Mouse (Mus musculus): ENCODE measurements around the gene 6430531B16Rik. TPM values are rescaled to one million over a fixed set of nuclear protein-coding genes. Genes with fewer than 3 reads are reported as not detected.
A peak's percentile ranks its signal among the peaks of the same experiment; 100 is the strongest.

The 6430531B16Rik gene
- polyA plus RNA-seq, 1 experiment from 2014 or later = 0.85 TPM

DNA sequence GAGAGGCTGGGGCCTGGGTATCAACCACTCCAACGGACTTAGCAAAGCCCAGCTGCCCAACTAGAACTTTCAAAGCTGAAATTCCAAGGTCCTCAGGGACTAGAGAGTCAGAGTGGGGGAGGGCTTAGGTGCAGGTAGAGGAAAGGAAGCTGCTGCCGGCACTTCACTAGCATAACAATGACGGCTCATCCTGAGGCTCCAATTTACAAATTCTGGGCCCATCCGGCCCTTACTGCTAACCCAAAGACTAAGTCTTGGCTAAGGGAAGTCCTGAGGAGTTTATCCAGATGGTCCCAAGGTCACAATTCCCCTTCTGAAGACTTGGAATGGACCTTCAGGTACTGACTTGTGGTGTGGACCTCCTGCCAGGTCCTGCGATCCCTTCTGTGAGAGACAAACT, 33.0 kb downstream of the 6430531B16Rik start:
- H3K4me1 ChIP-seq = peaks cover 23% of the 10 kb centered on the region
- no peaks in the 10 kb centered on the region for H3K36me3 ChIP-seq
- WGBS = 10% methylated on average over 5 of the region's 5 CpGs
- H3K27me3 ChIP-seq (ENCODE audit: low read depth, poor library complexity, severe bottlenecking) = peaks cover 100% of the 10 kb centered on the region
- H3K27ac ChIP-seq = no peak overlapping the region
- no peak overlapping the region for H3K4me3 ChIP-seq
- no peaks in the 10 kb centered on the region for H3K9me3 ChIP-seq (replicated peaks)
- DNase-seq (ENCODE audit: low spot score) = no peak

DNA sequence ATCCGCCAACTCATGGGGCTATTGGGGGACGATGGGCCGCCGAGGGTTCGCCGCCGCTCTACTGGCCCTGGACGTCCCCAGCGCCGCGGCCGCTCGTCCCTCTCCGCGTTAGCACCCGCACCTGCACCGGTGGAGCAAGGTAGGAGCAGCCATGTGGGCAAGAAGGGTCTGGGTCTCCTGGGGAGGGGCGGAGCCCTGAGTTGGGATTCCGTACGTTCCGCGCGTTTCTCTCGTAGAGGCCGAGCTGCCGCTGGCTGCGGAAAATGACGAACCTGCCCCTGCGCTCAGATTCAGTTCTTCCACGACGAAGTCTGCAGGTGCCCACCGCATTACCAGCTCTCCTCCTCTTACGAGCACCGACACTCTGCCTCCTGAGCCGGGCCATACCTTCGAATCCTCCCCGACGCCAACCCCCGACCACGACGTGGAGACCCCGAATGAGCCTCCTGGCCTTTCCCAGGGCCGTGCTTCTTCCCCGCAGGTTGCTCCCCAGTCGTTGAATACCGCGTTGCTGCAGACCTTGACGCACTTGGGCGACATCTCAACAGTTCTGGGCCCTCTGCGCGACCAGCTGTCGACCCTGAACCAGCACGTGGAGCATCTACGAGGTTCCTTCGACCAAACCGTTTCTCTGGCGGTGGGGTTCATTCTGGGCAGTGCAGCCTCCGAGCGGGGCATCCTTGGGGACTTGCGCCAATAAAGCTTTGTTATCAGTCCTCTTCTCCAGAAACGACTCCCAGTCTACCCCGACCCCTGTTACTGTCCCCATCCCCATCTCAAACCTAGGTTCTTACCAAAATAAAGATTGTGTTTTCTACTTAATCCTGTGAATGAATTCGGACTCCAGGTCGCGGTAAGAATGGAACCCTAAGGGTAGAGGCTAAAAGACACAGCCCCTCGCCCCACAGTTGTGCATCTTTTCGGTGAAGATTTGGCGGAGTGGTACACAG, 34.0 kb downstream of the 6430531B16Rik start:
- Histone ChIP-seq H3K27me3 (ENCODE audit: low read depth, poor library complexity, severe bottlenecking) (peaks cover 100% of the 10 kb centered on the region), H3K4me1 (peaks cover 14% of the 10 kb centered on the region), H3K4me3 (peak overlapping the region; percentile 34), H3K9me3 (replicated peaks) (no peaks in the 10 kb centered on the region), H3K27ac (no peak overlapping the region), H3K36me3 (no peaks in the 10 kb centered on the region)
- 3% methylated on average over 68 of the region's 68 CpGs for WGBS
- DNase-seq (ENCODE audit: low spot score) = peak; percentile 47

DNA sequence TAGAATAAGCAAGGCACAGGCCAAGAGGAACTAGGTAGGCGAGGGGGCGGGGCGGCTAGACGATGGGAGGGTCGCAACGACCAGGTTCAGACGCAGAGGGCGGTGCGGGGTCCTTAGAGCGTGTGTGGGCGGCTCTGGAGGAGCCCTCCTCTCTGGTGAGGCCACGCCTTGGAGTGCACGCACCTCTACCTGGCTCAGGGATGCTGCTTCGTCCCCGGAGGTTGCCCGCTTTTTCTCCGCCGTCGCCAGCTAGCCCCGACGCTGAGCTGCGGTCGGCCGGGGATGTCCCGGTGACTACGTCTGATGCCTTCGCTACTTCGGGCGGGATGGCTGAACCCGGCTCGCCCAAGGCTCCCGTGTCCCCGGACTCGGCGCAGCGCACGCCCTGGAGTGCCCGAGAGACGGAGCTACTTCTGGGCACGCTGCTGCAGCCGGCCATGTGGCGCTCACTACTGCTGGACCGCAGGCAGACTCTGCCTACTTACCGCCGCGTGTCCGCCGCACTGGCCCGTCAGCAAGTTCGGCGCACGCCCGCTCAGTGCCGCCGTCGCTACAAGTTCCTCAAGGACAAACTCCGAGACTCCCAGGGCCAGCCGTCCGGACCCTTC, 34.8 kb downstream of the 6430531B16Rik start, which contains the start of gene Utf1:
TSS of gene Utf1 (plus strand) at position 116 of the 608 bp plus-strand sequence.
- Histone ChIP-seq H3K4me3 (peak within 1 kb of the TSS; percentile 34), H3K4me1 (peaks cover 12% of the 10 kb centered on the region), H3K36me3 (no peaks in the 10 kb centered on the region), H3K27ac (no peak within 1 kb of the TSS), H3K27me3 (ENCODE audit: low read depth, poor library complexity, severe bottlenecking) (peaks cover 94% of the 10 kb centered on the region), H3K9me3 (replicated peaks) (no peaks in the 10 kb centered on the region)
- peak; percentile 64 for DNase-seq (ENCODE audit: low spot score)
- WGBS = under 1% methylated on average over 59 of the region's 59 CpGs

DNA sequence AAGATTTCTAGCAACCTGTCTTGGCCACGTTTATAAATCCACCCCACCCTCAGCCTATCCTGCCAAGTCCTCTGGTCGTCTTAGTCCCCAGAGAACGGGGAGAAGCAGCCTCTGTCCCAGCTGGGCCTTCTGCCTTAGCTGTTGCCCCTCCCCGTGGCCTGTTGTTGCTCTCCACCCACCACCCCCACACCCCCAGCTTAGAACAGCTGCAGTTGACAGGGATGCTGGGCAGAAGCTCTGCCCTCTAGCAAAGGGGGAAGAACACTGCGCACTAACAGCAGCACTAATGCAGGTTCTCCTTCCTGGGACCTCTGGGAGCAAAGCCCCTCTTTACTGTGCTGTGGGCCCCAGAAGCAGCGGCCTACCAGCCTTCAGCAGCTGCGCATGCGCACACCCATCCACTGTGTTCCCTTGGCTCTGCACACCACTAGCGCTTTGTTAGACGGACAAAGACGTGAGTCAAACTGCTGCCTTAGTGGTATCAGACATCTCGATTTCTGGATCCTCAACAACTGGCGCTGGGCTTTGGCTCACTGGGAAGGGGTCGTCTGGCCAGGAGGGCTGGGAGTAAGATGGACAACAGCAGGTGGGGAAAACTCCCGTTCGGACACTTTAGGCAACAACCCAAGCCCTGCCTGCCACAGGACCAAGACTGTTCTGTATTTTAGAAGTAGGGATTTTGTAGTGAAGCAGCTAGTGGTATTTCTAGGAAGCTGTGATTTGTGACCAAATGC, 37.9 kb downstream of the 6430531B16Rik start:
- Histone ChIP-seq H3K27me3 (ENCODE audit: low read depth, poor library complexity, severe bottlenecking) (peaks cover 71% of the 10 kb centered on the region), H3K9me3 (replicated peaks) (no peaks in the 10 kb centered on the region)

DNA sequence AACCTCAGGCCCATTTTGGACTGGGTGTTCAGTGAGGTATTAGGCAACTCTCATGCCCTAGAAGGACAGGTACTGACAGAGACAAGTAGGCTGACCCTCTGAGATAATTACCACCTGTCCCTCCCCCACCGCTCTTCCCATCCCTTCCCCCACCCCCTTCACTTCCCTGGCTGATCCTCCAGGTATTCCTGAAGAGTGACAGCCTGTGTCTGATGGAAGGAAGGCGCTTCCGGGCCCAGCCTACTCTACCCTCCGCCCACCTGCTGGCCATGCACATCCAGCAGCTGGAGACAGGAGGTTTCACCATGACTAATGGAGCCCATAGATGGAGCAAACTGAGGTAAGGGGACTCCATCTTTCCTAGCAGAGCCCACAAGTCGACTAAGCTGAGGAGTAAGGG, 40.7 kb downstream of the 6430531B16Rik start:
- H3K27ac ChIP-seq = no peak overlapping the region
- no peak overlapping the region for H3K4me3 ChIP-seq
- no peaks in the 10 kb centered on the region for H3K36me3 ChIP-seq
- H3K27me3 ChIP-seq (ENCODE audit: low read depth, poor library complexity, severe bottlenecking) = peaks cover 45% of the 10 kb centered on the region
- no peaks in the 10 kb centered on the region for H3K9me3 ChIP-seq (replicated peaks)
- 63% methylated on average over 5 of the region's 5 CpGs for whole genome bisulfite sequencing
- no peaks in the 10 kb centered on the region for H3K4me1 ChIP-seq
- no peak for DNase-seq (ENCODE audit: low spot score)

More for the DNA sequence above, 37.9 kb downstream of the 6430531B16Rik start:
- 66% methylated on average over 16 of the region's 16 CpGs for WGBS
- Histone ChIP-seq H3K4me3 (no peak overlapping the region), H3K27ac (no peak overlapping the region), H3K36me3 (no peaks in the 10 kb centered on the region), H3K4me1 (peaks cover 12% of the 10 kb centered on the region)
- DNase-seq (ENCODE audit: low spot score) = no peak

DNA sequence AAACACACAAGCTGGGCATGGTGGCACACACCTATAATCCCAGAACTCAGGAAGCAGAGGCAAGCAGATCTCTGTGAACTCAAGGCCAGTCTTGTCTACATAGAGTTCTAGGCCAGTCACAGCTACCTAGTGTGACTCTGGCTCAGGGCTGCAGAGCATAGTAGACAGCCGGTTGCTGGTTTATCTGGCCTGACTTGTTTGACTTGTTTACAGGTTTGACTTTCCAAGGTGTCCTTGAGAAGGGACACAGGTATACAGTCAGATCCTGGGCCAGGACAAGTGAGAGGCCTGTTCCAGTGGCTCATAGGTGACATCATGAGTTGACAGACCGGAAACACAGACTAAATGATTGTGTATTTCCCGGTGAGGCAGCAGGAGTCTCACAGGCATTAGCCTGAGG, 41.4 kb downstream of the 6430531B16Rik start:
- H3K27me3 ChIP-seq (ENCODE audit: low read depth, poor library complexity, severe bottlenecking) = peaks cover 38% of the 10 kb centered on the region
- H3K36me3 ChIP-seq = no peaks in the 10 kb centered on the region
- 69% methylated on average over 3 of the region's 3 CpGs for WGBS
- no peak overlapping the region for H3K27ac ChIP-seq
- H3K4me1 ChIP-seq = no peaks in the 10 kb centered on the region
- H3K4me3 ChIP-seq = no peak overlapping the region
- H3K9me3 ChIP-seq (replicated peaks) = no peaks in the 10 kb centered on the region
- no peak for DNase-seq (ENCODE audit: low spot score)

DNA sequence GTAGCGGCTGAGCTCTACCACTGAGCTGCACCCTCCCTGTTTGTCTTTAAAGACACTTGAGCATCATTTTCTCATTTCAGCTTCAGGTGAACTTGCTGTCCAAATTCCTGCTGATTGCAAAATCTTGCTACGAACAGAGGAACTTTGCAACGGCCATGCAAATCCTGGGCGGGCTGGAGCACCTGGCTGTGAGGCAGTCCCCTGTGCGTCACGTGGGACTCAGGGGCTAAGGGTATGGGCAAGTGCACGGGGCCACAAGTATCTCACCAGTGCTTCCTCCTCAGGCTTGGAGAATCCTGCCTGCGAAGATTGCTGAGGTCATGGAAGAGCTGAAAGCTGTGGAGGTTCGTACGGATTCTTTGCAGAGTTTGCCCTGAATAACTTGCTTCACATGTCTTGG, 41.9 kb downstream of the 6430531B16Rik start:
- DNase-seq (ENCODE audit: low spot score) = no peak
- no peaks in the 10 kb centered on the region for H3K4me1 ChIP-seq
- WGBS = 87% methylated on average over 10 of the region's 10 CpGs
- H3K27ac ChIP-seq = no peak overlapping the region
- H3K27me3 ChIP-seq (ENCODE audit: low read depth, poor library complexity, severe bottlenecking) = peaks cover 34% of the 10 kb centered on the region
- H3K4me3 ChIP-seq = no peak overlapping the region
- H3K9me3 ChIP-seq (replicated peaks) = no peaks in the 10 kb centered on the region
- H3K36me3 ChIP-seq = no peaks in the 10 kb centered on the region

DNA sequence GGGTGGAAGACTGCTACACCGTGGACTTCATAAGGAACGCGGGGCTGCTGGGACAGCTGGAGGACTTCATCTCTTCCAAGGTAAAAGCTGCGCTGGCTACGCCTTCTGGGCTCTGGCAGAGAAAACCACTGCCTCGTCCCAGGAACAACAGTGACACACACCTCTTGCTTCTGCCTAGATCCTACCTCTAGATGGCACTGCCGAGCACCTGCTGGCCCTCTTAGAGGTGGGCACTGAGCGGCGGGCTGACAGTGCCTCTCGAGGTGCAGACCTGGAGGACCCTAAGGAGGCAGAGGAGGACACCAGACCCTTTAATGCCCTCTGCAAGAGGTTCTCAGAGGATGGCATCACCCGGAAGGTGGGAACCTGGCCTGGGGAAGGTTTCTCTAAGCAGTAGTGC, 47.8 kb downstream of the 6430531B16Rik start:
- Histone ChIP-seq H3K9me3 (replicated peaks) (no peaks in the 10 kb centered on the region), H3K4me3 (no peak overlapping the region), H3K36me3 (no peaks in the 10 kb centered on the region), H3K27me3 (ENCODE audit: low read depth, poor library complexity, severe bottlenecking) (peaks cover 17% of the 10 kb centered on the region), H3K4me1 (0 out of 2 replicates have a peak, but pooled peaks cover 5% of the 10 kb centered on the region), H3K27ac (no peak overlapping the region)
- peak; percentile 61 for DNase-seq (ENCODE audit: low spot score)
- WGBS = 21% methylated on average over 11 of the region's 11 CpGs

MicroRNAs within 50 kb of the gene (microRNA counts, 519-probe panel; counts per million panel counts)
- microRNA mmu-miR-202-3p (684 counts per million, percentile 72 among the panel's probes with 10 or more counts), microRNA mmu-miR-202-5p (684 counts per million, percentile 72 among the panel's probes with 10 or more counts)

Small RNAs within 50 kb of the gene (microRNA-seq; reads per million reads assigned to microRNA genes)
- gene Mir202 (not detected), gene Mir7062 (1.2 reads per million), gene mmu-mir-7686 (not detected)

Other genes with a start within 250 kb of the 6430531B16Rik start
- gene Adgra1, start 144.6 kb downstream of the 6430531B16Rik start, polyA plus RNA-seq (2016; fragmentation: Nextera tagmentation; extraction: Ambion mirVana) = not detected in 2 replicates
- gene Kndc1, start 84.1 kb downstream of the 6430531B16Rik start, polyA plus RNA-seq (2016; fragmentation: Nextera tagmentation; extraction: Ambion mirVana) = not detected in 2 replicates
- 0.38 and 0.64 TPM in 2 replicates for gene Utf1, start 35.0 kb downstream of the 6430531B16Rik start, polyA plus RNA-seq (2016; fragmentation: Nextera tagmentation; extraction: Ambion mirVana)
- gene Adam8, start 13.8 kb upstream of the 6430531B16Rik start, polyA plus RNA-seq (2016; fragmentation: Nextera tagmentation; extraction: Ambion mirVana) = 2.2 TPM in 2 replicates
- 38.8 and 40.7 TPM in 2 replicates for gene Zfp511, start 57.6 kb upstream of the 6430531B16Rik start, polyA plus RNA-seq (2016; fragmentation: Nextera tagmentation; extraction: Ambion mirVana)
- gene Tubgcp2, start 57.9 kb upstream of the 6430531B16Rik start, polyA plus RNA-seq (2016; fragmentation: Nextera tagmentation; extraction: Ambion mirVana) = 81.6 and 87.8 TPM in 2 replicates
- gene Msx3, start 70.3 kb upstream of the 6430531B16Rik start, polyA plus RNA-seq (2016; fragmentation: Nextera tagmentation; extraction: Ambion mirVana) = not detected in 2 replicates
- 1.1 and 1.2 TPM in 2 replicates for gene Caly, start 103.8 kb upstream of the 6430531B16Rik start, polyA plus RNA-seq (2016; fragmentation: Nextera tagmentation; extraction: Ambion mirVana)
- gene Prap1, start 114.6 kb upstream of the 6430531B16Rik start, polyA plus RNA-seq (2016; fragmentation: Nextera tagmentation; extraction: Ambion mirVana) = not detected in 2 replicates
- gene Fuom, start 123.7 kb upstream of the 6430531B16Rik start, polyA plus RNA-seq (2016; fragmentation: Nextera tagmentation; extraction: Ambion mirVana) = 8.7 and 13.9 TPM in 2 replicates
- gene Paox, start 137.0 kb upstream of the 6430531B16Rik start, polyA plus RNA-seq (2016; fragmentation: Nextera tagmentation; extraction: Ambion mirVana) = 19.2 and 23.7 TPM in 2 replicates
- gene Echs1, start 137.7 kb upstream of the 6430531B16Rik start, polyA plus RNA-seq (2016; fragmentation: Nextera tagmentation; extraction: Ambion mirVana) = 174 and 178 TPM in 2 replicates
- gene Mtg1, start 158.8 kb upstream of the 6430531B16Rik start, polyA plus RNA-seq (2016; fragmentation: Nextera tagmentation; extraction: Ambion mirVana) = 29.5 and 31.9 TPM in 2 replicates
- gene Sprn, start 176.1 kb upstream of the 6430531B16Rik start, polyA plus RNA-seq (2016; fragmentation: Nextera tagmentation; extraction: Ambion mirVana) = not detected in 2 replicates
- not detected in 2 replicates for gene Olfr522, start 186.0 kb upstream of the 6430531B16Rik start, polyA plus RNA-seq (2016; fragmentation: Nextera tagmentation; extraction: Ambion mirVana)
- gene Olfr523, start 194.5 kb upstream of the 6430531B16Rik start, polyA plus RNA-seq (2016; fragmentation: Nextera tagmentation; extraction: Ambion mirVana) = not detected in 2 replicates
- not detected in 2 replicates for gene Olfr524, start 227.2 kb upstream of the 6430531B16Rik start, polyA plus RNA-seq (2016; fragmentation: Nextera tagmentation; extraction: Ambion mirVana)
- 0.04 TPM in 1 of 2 replicates, not detected in the other for gene Cd163l1, start 239.5 kb upstream of the 6430531B16Rik start, polyA plus RNA-seq (2016; fragmentation: Nextera tagmentation; extraction: Ambion mirVana)